ENCODE assay signal across 8 mouse cellular contexts in the genomic region with DNA sequence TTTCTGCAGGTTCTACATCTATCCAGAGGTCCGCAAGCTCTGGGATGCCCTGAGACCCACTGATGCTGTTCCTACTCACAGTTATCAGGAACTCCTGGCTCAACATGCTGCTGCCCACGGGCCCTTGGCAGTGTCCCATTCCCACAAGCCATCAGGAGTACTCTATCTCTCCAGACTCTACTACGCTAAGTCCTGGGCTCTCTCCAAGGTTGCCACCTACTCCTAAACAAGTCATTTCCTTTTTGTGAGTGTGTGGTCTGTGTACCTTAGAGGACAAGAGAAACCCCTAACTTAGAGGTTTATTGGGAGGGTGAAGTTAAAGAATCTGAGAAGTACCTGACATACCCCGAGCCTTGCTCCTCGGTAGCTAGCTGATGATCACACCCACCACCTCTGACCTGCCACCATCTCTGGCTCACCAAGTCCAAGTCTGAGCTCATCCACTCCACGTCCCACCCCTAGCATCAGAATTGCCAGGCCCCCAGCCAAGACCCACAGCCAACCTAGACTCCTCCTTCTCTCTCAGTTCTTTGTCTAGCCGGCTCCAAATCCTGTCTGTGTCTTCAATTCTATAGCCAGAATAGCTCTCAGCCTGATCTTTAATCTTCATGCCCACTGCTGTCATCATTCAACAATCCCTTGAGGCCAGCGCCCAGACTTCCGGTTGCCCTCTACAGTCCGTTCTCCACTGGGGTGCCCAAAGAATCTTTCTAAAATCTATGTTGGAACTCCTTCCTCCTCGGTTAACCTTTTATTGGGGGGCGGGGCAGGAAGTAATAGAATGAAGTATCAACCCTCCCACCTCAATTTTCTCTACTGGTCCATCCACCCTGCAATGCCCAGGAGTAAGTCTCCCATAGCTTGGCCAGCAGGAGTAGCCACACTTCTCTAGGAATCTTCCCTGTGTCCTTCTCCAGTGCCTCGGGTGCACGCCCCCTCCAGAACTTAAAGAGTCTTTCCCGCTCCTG. TPM values are rescaled to one million over a fixed set of nuclear protein-coding genes. Genes with fewer than 3 reads are reported as not detected.
DNase-seq lines count a peak whose midpoint lies in the region; ATAC-seq lines count a peak whose summit lies in the region.

No protein-coding gene starts in this region.

- H3K27ac ChIP-seq in heart, embryonic 11.5 days (ENCODE audit: low read depth, low read length) = peak overlapping the region; percentile 95
- peak overlapping the region; percentile 89 for H3K27ac ChIP-seq in limb, embryonic 11.5 days (replicated peaks; ENCODE audit: low read depth, low read length)
- peak overlapping the region; percentile 97 for H3K27ac ChIP-seq in neural tube, embryonic 15.5 days (replicated peaks)

- 35% methylated on average over 15 of the region's 15 CpGs for WGBS in heart, embryonic 11.5 days (ENCODE audit: insufficient replicate concordance)
- 43% methylated on average over 15 of the region's 15 CpGs for WGBS in limb, embryonic 11.5 days
- 29% methylated on average over 15 of the region's 15 CpGs for WGBS in neural tube, embryonic 15.5 days

- peaks cover 7% of the 10 kb centered on the region for H3K36me3 ChIP-seq in heart, embryonic 11.5 days (ENCODE audit: control insufficient read depth, insufficient read depth, low read length)
- H3K36me3 ChIP-seq in erythroblast, embryonic 14.5 days (ENCODE audit: control insufficient read depth) = peaks cover 60% of the 10 kb centered on the region
- H3K36me3 ChIP-seq in limb, embryonic 11.5 days (ENCODE audit: control insufficient read depth, insufficient read depth, low read length) = peaks cover 10% of the 10 kb centered on the region; the same call in 1 of the 2 replicates
- H3K36me3 ChIP-seq in neural tube, embryonic 15.5 days = peaks cover 18% of the 10 kb centered on the region

- H3K27me3 ChIP-seq in heart, embryonic 11.5 days (ENCODE audit: control insufficient read depth, insufficient read depth, low read length) = no peaks in the 10 kb centered on the region
- peaks cover 4% of the 10 kb centered on the region; the same call in 1 of the 2 replicates for H3K27me3 ChIP-seq in erythroblast, embryonic 14.5 days (ENCODE audit: control insufficient read depth)
- H3K27me3 ChIP-seq in limb, embryonic 11.5 days (ENCODE audit: control insufficient read depth, insufficient read depth, low read length) = no peaks in the 10 kb centered on the region
- H3K27me3 ChIP-seq in neural tube, embryonic 15.5 days (replicated peaks) = no peaks in the 10 kb centered on the region

- H3K4me2 ChIP-seq in heart, embryonic 11.5 days = peak overlapping the region; percentile 94
- H3K4me2 ChIP-seq in limb, embryonic 11.5 days (ENCODE audit: low read depth, severe bottlenecking) = peak overlapping the region; percentile 78
- H3K4me2 ChIP-seq in neural tube, embryonic 15.5 days = peak overlapping the region; percentile 82

- no peaks in the 10 kb centered on the region for H3K9me3 ChIP-seq in heart, embryonic 11.5 days (replicated peaks; ENCODE audit: control insufficient read depth, low read length)
- no peaks in the 10 kb centered on the region for H3K9me3 ChIP-seq in erythroblast, embryonic 14.5 days (ENCODE audit: control insufficient read depth, low read length)
- H3K9me3 ChIP-seq in limb, embryonic 11.5 days (ENCODE audit: control insufficient read depth, low read length) = no peaks in the 10 kb centered on the region
- H3K9me3 ChIP-seq in neural tube, embryonic 15.5 days (replicated peaks) = no peaks in the 10 kb centered on the region

- H3K4me3 ChIP-seq in heart, embryonic 11.5 days (ENCODE audit: low read depth, low read length) = peak overlapping the region; percentile 76
- H3K4me3 ChIP-seq in erythroblast, embryonic 14.5 days (replicated peaks) = peak overlapping the region; percentile 97
- peak overlapping the region; percentile 86 for H3K4me3 ChIP-seq in limb, embryonic 11.5 days (ENCODE audit: low read depth, low read length)
- peak overlapping the region; percentile 96 for H3K4me3 ChIP-seq in neural tube, embryonic 15.5 days (replicated peaks)

- peaks cover 48% of the 10 kb centered on the region for H3K4me1 ChIP-seq in heart, embryonic 11.5 days (ENCODE audit: control insufficient read depth, insufficient read depth, low read length)
- H3K4me1 ChIP-seq in erythroblast, embryonic 14.5 days (ENCODE audit: control insufficient read depth) = peaks cover 82% of the 10 kb centered on the region
- peaks cover 31% of the 10 kb centered on the region for H3K4me1 ChIP-seq in limb, embryonic 11.5 days (ENCODE audit: control insufficient read depth, insufficient read depth, low read length)
- peaks cover 66% of the 10 kb centered on the region for H3K4me1 ChIP-seq in neural tube, embryonic 15.5 days

- no peak for ATAC-seq in heart, embryonic 11.5 days (replicated peaks; ENCODE audit: insufficient number of reproducible peaks, low FRiP score, low TSS enrichment)
- ATAC-seq in CD4-positive, CD25-positive, alpha-beta regulatory T cell, adult 4 months = peak; percentile 46
- ATAC-seq in limb, embryonic 11.5 days (ENCODE audit: insufficient number of reproducible peaks, low FRiP score, low TSS enrichment, low read depth) = no peak
- ATAC-seq in neural tube, embryonic 15.5 days (ENCODE audit: low FRiP score) = peak; percentile 9

- H3K9ac ChIP-seq in heart, embryonic 11.5 days (ENCODE audit: low read depth, low read length) = peak overlapping the region; percentile 93
- peak overlapping the region; percentile 93 for H3K9ac ChIP-seq in limb, embryonic 11.5 days (ENCODE audit: low read length)
- peak overlapping the region; percentile 96 for H3K9ac ChIP-seq in neural tube, embryonic 15.5 days (replicated peaks)

- no peak for DNase-seq in heart, postnatal 14 days
- DNase-seq in limb, embryonic 11.5 days (ENCODE audit: low spot score) = no peak
- DNase-seq in adrenal gland, postnatal 36 days = no peak
- no peak for DNase-seq in cerebellum, adult 11-12 months

- intact Hi-C loops in heart, postnatal 14 days (cut with DNase I) = no loop called here

RNA-seq across cellular contexts. Expression of a gene that starts 0.7 kb away (rescaled TPM):
- polyA plus RNA-seq in heart, embryonic 11.5 days (2014; fragmentation: Nextera tagmentation; extraction: Ambion mirVana) = 16.0 and 16.3 TPM in 2 replicates
- 1 to 10 TPM; 2.2 TPM for total RNA-seq in heart, postnatal 14 days (2021)
- under 1 TPM; 0.87 to 0.94 TPM for polyA plus RNA-seq in CD4-positive, CD25-positive, alpha-beta regulatory T cell, adult 4 months (2017; shearing (Covaris generic))
- 123 and 135 TPM in 2 replicates for polyA plus RNA-seq in erythroblast, embryonic 14.5 days (2012)
- polyA plus RNA-seq in limb, embryonic 11.5 days (2014; fragmentation: Nextera tagmentation; extraction: Ambion mirVana) = 34.1 and 35.6 TPM in 2 replicates
- 139 and 167 TPM in 2 replicates for polyA plus RNA-seq in neural tube, embryonic 15.5 days (2015; fragmentation: Nextera tagmentation; extraction: Ambion mirVana)
- total RNA-seq in adrenal gland, postnatal 36 days (2021) = 1 to 10 TPM; 3.2 to 3.4 TPM

RNA-seq across cellular contexts. Expression of a gene that starts 18.1 kb away (rescaled TPM):
- 11.4 and 16.3 TPM in 2 replicates for polyA plus RNA-seq in heart, embryonic 11.5 days (2014; fragmentation: Nextera tagmentation; extraction: Ambion mirVana)
- 10 to 100 TPM; 50.5 to 52.1 TPM for total RNA-seq in heart, postnatal 14 days (2021)
- 10 to 100 TPM; 18.1 to 21.7 TPM for polyA plus RNA-seq in CD4-positive, CD25-positive, alpha-beta regulatory T cell, adult 4 months (2017; shearing (Covaris generic))
- polyA plus RNA-seq in erythroblast, embryonic 14.5 days (2012) = 29.1 and 31.4 TPM in 2 replicates
- 14.4 and 14.8 TPM in 2 replicates for polyA plus RNA-seq in limb, embryonic 11.5 days (2014; fragmentation: Nextera tagmentation; extraction: Ambion mirVana)
- 18.8 TPM in 2 replicates for polyA plus RNA-seq in neural tube, embryonic 15.5 days (2015; fragmentation: Nextera tagmentation; extraction: Ambion mirVana)
- total RNA-seq in adrenal gland, postnatal 36 days (2021) = 100 to 1,000 TPM; 119 to 120 TPM

RNA-seq across cellular contexts. Expression of a gene that starts 32.2 kb away (rescaled TPM):
- polyA plus RNA-seq in heart, embryonic 11.5 days (2014; fragmentation: Nextera tagmentation; extraction: Ambion mirVana) = 45.6 and 53.0 TPM in 2 replicates
- 100 to 1,000 TPM; 297 to 326 TPM for total RNA-seq in heart, postnatal 14 days (2021)
- 10 to 100 TPM in 1 of 2 experiments, 1 to 10 TPM in 1; 8.5 to 13.3 TPM for polyA plus RNA-seq in CD4-positive, CD25-positive, alpha-beta regulatory T cell, adult 4 months (2017; shearing (Covaris generic))
- polyA plus RNA-seq in erythroblast, embryonic 14.5 days (2012) = 4.0 and 7.2 TPM in 2 replicates
- polyA plus RNA-seq in limb, embryonic 11.5 days (2014; fragmentation: Nextera tagmentation; extraction: Ambion mirVana) = 19.3 and 20.1 TPM in 2 replicates
- 24.9 and 27.1 TPM in 2 replicates for polyA plus RNA-seq in neural tube, embryonic 15.5 days (2015; fragmentation: Nextera tagmentation; extraction: Ambion mirVana)
- total RNA-seq in adrenal gland, postnatal 36 days (2021) = 100 to 1,000 TPM in 1 of 2 experiments, 10 to 100 TPM in 1; 70.0 to 103 TPM

RNA-seq across cellular contexts. Expression of a gene that starts 32.8 kb away (rescaled TPM):
- 24.7 and 25.3 TPM in 2 replicates for polyA plus RNA-seq in heart, embryonic 11.5 days (2014; fragmentation: Nextera tagmentation; extraction: Ambion mirVana)
- total RNA-seq in heart, postnatal 14 days (2021) = 100 to 1,000 TPM; 135 to 139 TPM
- not detected for polyA plus RNA-seq in CD4-positive, CD25-positive, alpha-beta regulatory T cell, adult 4 months (2017; shearing (Covaris generic))
- not detected in 2 replicates for polyA plus RNA-seq in erythroblast, embryonic 14.5 days (2012)
- 0.60 and 0.70 TPM in 2 replicates for polyA plus RNA-seq in limb, embryonic 11.5 days (2014; fragmentation: Nextera tagmentation; extraction: Ambion mirVana)
- 0.77 and 1.4 TPM in 2 replicates for polyA plus RNA-seq in neural tube, embryonic 15.5 days (2015; fragmentation: Nextera tagmentation; extraction: Ambion mirVana)
- not detected for total RNA-seq in adrenal gland, postnatal 36 days (2021)

RNA-seq across cellular contexts. Expression of a gene that starts 41.6 kb away (rescaled TPM):
- polyA plus RNA-seq in heart, embryonic 11.5 days (2014; fragmentation: Nextera tagmentation; extraction: Ambion mirVana) = 0.24 TPM in 1 of 2 replicates, not detected in the other
- not detected for total RNA-seq in heart, postnatal 14 days (2021)
- not detected for polyA plus RNA-seq in CD4-positive, CD25-positive, alpha-beta regulatory T cell, adult 4 months (2017; shearing (Covaris generic))
- not detected in 2 replicates for polyA plus RNA-seq in erythroblast, embryonic 14.5 days (2012)
- not detected in 2 replicates for polyA plus RNA-seq in limb, embryonic 11.5 days (2014; fragmentation: Nextera tagmentation; extraction: Ambion mirVana)
- polyA plus RNA-seq in neural tube, embryonic 15.5 days (2015; fragmentation: Nextera tagmentation; extraction: Ambion mirVana) = not detected in 2 replicates
- total RNA-seq in adrenal gland, postnatal 36 days (2021) = not detected

Comparison
In these comparisons a context has a peak if more than half of its experiments do, and no peak if none do; other contexts are left out.
1. ATAC-seq: peak in CD4-positive, CD25-positive, alpha-beta regulatory T cell, adult 4 months (single experiment) and neural tube, embryonic 15.5 days (single experiment); none in heart, embryonic 11.5 days (single experiment) and limb, embryonic 11.5 days (single experiment).
2. Peak in every context shown above with its lines, with median percentiles within 50 percentile points of each other: H3K27ac ChIP-seq, H3K4me2 ChIP-seq, H3K4me3 ChIP-seq and H3K9ac ChIP-seq.